Mouse (Mus musculus): ENCODE results near the gene Wdr83os. TPM values are rescaled to one million over a fixed set of nuclear protein-coding genes. Genes with fewer than 3 reads are reported as not detected.
A peak's percentile ranks its signal among the peaks of the same experiment; 100 is the strongest.
"Not testable (repeated sequence)": the region's sequence is repeated elsewhere in the genome, so short reads cannot be mapped to it uniquely, and the experiment has no call there.

Wdr83os gene
- polyA plus RNA-seq, 1 experiment from 2014 or later, result 133 TPM

- H3K36me3 ChIP-seq (ENCODE audit: control insufficient read depth, insufficient read depth, low read length), result peaks cover 16% of the 10 kb centered on the region
- H3K4me1 ChIP-seq (ENCODE audit: control insufficient read depth, insufficient read depth, low read length), result no peaks in the 10 kb centered on the region
- H3K27ac ChIP-seq (ENCODE audit: low read length), result no peak overlapping the region
- WGBS, result 96% methylated on average over 7 of the region's 7 CpGs
- H3K9ac ChIP-seq (ENCODE audit: low read depth, low read length), result no peak overlapping the region
- no peaks in the 10 kb centered on the region for H3K9me3 ChIP-seq (replicated peaks; ENCODE audit: control insufficient read depth, low read length, poor library complexity, severe bottlenecking)
- H3K4me2 ChIP-seq (ENCODE audit: low read length), result no peak overlapping the region
- ATAC-seq, result no peak
- H3K27me3 ChIP-seq (ENCODE audit: control insufficient read depth, insufficient read depth, low read depth, low read length), result no peaks in the 10 kb centered on the region
- no peak overlapping the region for H3K4me3 ChIP-seq (ENCODE audit: low read depth, low read length)
Observed at GRCm38 (mm10) chr8:85095566-85095965, 15.0 kb downstream of the Wdr83os start.

- no peak overlapping the region for H3K4me3 ChIP-seq (ENCODE audit: low read depth, low read length)
- no peaks in the 10 kb centered on the region for H3K27me3 ChIP-seq (ENCODE audit: control insufficient read depth, insufficient read depth, low read depth, low read length)
- H3K4me2 ChIP-seq (ENCODE audit: low read length), result no peak overlapping the region
- H3K9me3 ChIP-seq (replicated peaks; ENCODE audit: control insufficient read depth, low read length, poor library complexity, severe bottlenecking), result no peaks in the 10 kb centered on the region
- H3K27ac ChIP-seq (ENCODE audit: low read length), result no peak overlapping the region
- no peaks in the 10 kb centered on the region for H3K4me1 ChIP-seq (ENCODE audit: control insufficient read depth, insufficient read depth, low read length)
- H3K9ac ChIP-seq (ENCODE audit: low read depth, low read length), result no peak overlapping the region
- no peak for ATAC-seq
- H3K36me3 ChIP-seq (ENCODE audit: control insufficient read depth, insufficient read depth, low read length), result peaks cover 16% of the 10 kb centered on the region
- WGBS, result 95% methylated on average over 16 of the region's 16 CpGs
Observed at GRCm38 (mm10) chr8:85096196-85096595, 15.7 kb downstream of the Wdr83os start.

GRCm38 (mm10) chr8:85096850-85097249, 16.3 kb downstream of the Wdr83os start:
- Histone ChIP-seq H3K27me3 (ENCODE audit: control insufficient read depth, insufficient read depth, low read depth, low read length) (no peaks in the 10 kb centered on the region), H3K9ac (ENCODE audit: low read depth, low read length) (no peak overlapping the region), H3K4me1 (ENCODE audit: control insufficient read depth, insufficient read depth, low read length) (no peaks in the 10 kb centered on the region), H3K4me2 (ENCODE audit: low read length) (no peak overlapping the region), H3K27ac (ENCODE audit: low read length) (no peak overlapping the region), H3K4me3 (ENCODE audit: low read depth, low read length) (no peak overlapping the region), H3K9me3 (replicated peaks; ENCODE audit: control insufficient read depth, low read length, poor library complexity, severe bottlenecking) (no peaks in the 10 kb centered on the region), H3K36me3 (ENCODE audit: control insufficient read depth, insufficient read depth, low read length) (peaks cover 16% of the 10 kb centered on the region)
- no peak for ATAC-seq
- 95% methylated on average over 4 of the region's 4 CpGs for whole genome bisulfite sequencing

GRCm38 (mm10) chr8:85100076-85100665, 19.6 kb downstream of the Wdr83os start:
- ATAC-seq, result no peak
- 85% methylated on average over 4 of the region's 4 CpGs for WGBS
- no peak overlapping the region for H3K27ac ChIP-seq (ENCODE audit: low read length)
- H3K4me3 ChIP-seq (ENCODE audit: low read depth, low read length), result no peak overlapping the region
- H3K4me1 ChIP-seq (ENCODE audit: control insufficient read depth, insufficient read depth, low read length), result no peaks in the 10 kb centered on the region
- no peak overlapping the region for H3K9ac ChIP-seq (ENCODE audit: low read depth, low read length)
- no peak overlapping the region for H3K4me2 ChIP-seq (ENCODE audit: low read length)
- no peaks in the 10 kb centered on the region for H3K27me3 ChIP-seq (ENCODE audit: control insufficient read depth, insufficient read depth, low read depth, low read length)
- H3K9me3 ChIP-seq (replicated peaks; ENCODE audit: control insufficient read depth, low read length, poor library complexity, severe bottlenecking), result no peaks in the 10 kb centered on the region
- peaks cover 16% of the 10 kb centered on the region for H3K36me3 ChIP-seq (ENCODE audit: control insufficient read depth, insufficient read depth, low read length)

DNA sequence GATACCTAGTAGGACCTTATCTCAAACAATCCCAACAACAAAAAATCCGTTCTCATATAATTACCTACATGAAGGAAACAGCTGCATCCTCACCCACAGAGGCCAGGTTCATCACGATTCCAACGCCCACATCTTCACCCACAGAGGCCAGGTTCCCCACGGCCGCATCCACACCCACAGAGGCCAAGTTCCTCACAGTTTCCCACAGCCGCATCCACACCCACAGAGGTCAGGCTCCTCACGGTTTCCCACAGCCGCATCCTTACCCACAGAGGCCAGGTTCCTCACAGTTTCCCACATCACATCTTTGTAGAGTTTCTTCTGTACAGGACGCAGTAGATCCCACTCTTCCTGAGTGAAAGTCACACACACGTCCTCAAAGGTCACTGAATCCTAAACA, 32.7 kb downstream of the Wdr83os start:
- no peak for ATAC-seq
- no peak overlapping the region for H3K4me2 ChIP-seq (ENCODE audit: low read length)
- WGBS, result 96% methylated on average over 10 of the region's 10 CpGs

DNA sequence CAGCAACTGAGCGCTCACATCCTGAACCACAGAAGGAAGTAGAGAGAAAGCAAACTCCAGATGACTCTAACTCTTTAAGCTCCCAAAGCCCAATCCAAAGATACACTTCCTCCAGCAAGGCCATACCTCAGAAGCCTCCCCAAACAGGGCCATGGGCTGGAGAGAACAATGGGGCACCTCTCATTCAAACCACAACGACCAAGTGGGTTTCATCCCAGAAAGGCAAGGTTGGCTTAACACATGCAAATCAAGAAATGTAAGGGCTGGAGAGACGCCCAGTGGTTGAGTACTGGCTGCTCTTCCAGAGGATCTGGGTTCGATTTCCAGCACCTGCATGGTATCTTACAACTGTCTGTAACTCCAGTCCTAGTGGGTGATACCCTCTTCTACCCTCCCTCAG, 35.0 kb downstream of the Wdr83os start:
- Histone ChIP-seq H3K9ac (ENCODE audit: low read depth, low read length) (no peak overlapping the region), H3K4me1 (ENCODE audit: control insufficient read depth, insufficient read depth, low read length) (no peaks in the 10 kb centered on the region), H3K9me3 (replicated peaks; ENCODE audit: control insufficient read depth, low read length, poor library complexity, severe bottlenecking) (peaks cover 3% of the 10 kb centered on the region; the same call in 1 of the 2 replicates), H3K4me3 (ENCODE audit: low read depth, low read length) (no peak overlapping the region), H3K36me3 (ENCODE audit: control insufficient read depth, insufficient read depth, low read length) (peaks cover 12% of the 10 kb centered on the region), H3K27ac (ENCODE audit: low read length) (no peak overlapping the region), H3K27me3 (ENCODE audit: control insufficient read depth, insufficient read depth, low read depth, low read length) (no peaks in the 10 kb centered on the region), H3K4me2 (ENCODE audit: low read length) (no peak overlapping the region)
- no peak for ATAC-seq
- WGBS, result 78% methylated on average over 4 of the region's 4 CpGs

More for the DNA sequence above, 32.7 kb downstream of the Wdr83os start:
- H3K4me3 ChIP-seq (ENCODE audit: low read depth, low read length), result no peak overlapping the region
- no peaks in the 10 kb centered on the region for H3K27me3 ChIP-seq (ENCODE audit: control insufficient read depth, insufficient read depth, low read depth, low read length)
- no peak overlapping the region for H3K27ac ChIP-seq (ENCODE audit: low read length)
- H3K9ac ChIP-seq (ENCODE audit: low read depth, low read length), result no peak overlapping the region
- peaks cover 3% of the 10 kb centered on the region; the same call in 1 of the 2 replicates for H3K9me3 ChIP-seq (replicated peaks; ENCODE audit: control insufficient read depth, low read length, poor library complexity, severe bottlenecking)
- no peaks in the 10 kb centered on the region for H3K4me1 ChIP-seq (ENCODE audit: control insufficient read depth, insufficient read depth, low read length)
- H3K36me3 ChIP-seq (ENCODE audit: control insufficient read depth, insufficient read depth, low read length), result peaks cover 30% of the 10 kb centered on the region

DNA sequence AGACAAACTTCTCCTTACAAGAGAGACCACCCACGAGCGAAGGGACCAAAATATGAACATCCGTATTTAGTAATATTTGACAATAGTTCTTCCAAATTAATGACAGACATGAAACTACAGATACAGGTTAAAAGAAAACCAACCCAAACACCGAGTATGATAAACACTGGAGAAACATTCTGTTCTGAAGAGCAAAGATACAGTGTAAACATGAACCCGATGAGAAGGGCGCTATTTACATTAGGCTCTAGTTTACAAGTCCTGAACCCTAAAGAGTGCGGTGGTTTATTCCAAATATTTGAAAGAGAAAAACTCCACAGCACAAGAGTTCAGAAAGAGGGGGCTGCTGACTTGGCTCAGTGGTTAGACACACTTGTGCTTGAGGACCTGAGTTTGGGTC, 36.4 kb downstream of the Wdr83os start:
- H3K36me3 ChIP-seq (ENCODE audit: control insufficient read depth, insufficient read depth, low read length), result peaks cover 4% of the 10 kb centered on the region; the same call in 1 of the 2 replicates
- no peak overlapping the region for H3K4me2 ChIP-seq (ENCODE audit: low read length)
- no peak overlapping the region for H3K9ac ChIP-seq (ENCODE audit: low read depth, low read length)
- peaks cover under 1% of the 10 kb centered on the region; the same call in 1 of the 2 replicates for H3K9me3 ChIP-seq (replicated peaks; ENCODE audit: control insufficient read depth, low read length, poor library complexity, severe bottlenecking)
- no peaks in the 10 kb centered on the region for H3K27me3 ChIP-seq (ENCODE audit: control insufficient read depth, insufficient read depth, low read depth, low read length)
- H3K4me3 ChIP-seq (ENCODE audit: low read depth, low read length), result no peak overlapping the region
- H3K27ac ChIP-seq (ENCODE audit: low read length), result no peak overlapping the region
- no peaks in the 10 kb centered on the region for H3K4me1 ChIP-seq (ENCODE audit: control insufficient read depth, insufficient read depth, low read length)
- 92% methylated on average over 7 of the region's 7 CpGs for WGBS
- no peak for ATAC-seq

GRCm38 (mm10) chr8:85119052-85119981, 38.8 kb downstream of the Wdr83os start:
- 8% methylated on average over 37 of the region's 37 CpGs for WGBS
- Histone ChIP-seq H3K27me3 (ENCODE audit: control insufficient read depth, insufficient read depth, low read depth, low read length) (no peaks in the 10 kb centered on the region; the same call in 1 of the 2 replicates), H3K4me1 (ENCODE audit: control insufficient read depth, insufficient read depth, low read length) (no peaks in the 10 kb centered on the region), H3K4me3 (ENCODE audit: low read depth, low read length) (peak overlapping the region; percentile 60), H3K36me3 (ENCODE audit: control insufficient read depth, insufficient read depth, low read length) (no peaks in the 10 kb centered on the region), H3K9me3 (replicated peaks; ENCODE audit: control insufficient read depth, low read length, poor library complexity, severe bottlenecking) (no peaks in the 10 kb centered on the region), H3K27ac (ENCODE audit: low read length) (peak overlapping the region; percentile 62), H3K4me2 (ENCODE audit: low read length) (peak overlapping the region; percentile 74), H3K9ac (ENCODE audit: low read depth, low read length) (peak overlapping the region; percentile 71)
- ATAC-seq, result peak; percentile 96

DNA sequence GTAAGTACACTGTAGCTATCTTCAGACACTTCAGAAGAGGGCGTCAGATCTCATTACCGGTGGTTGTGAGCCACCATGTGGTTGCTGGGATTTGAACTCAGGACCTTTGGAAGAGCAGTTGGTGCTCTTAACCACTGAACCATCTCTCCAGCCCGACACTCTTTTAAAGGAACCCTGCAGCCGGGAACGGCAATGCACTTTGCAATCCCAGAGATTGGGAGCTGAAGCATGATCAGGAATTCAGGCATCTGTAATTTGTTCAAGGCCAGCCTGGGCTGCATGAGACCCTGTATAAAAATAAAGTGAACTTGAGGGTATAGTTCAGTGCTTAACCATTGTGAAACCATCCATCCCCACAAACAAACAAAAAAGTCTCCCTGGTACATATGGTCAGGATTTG, 39.7 kb downstream of the Wdr83os start:
- peak; percentile 55; the same call in 1 of the 2 replicates for ATAC-seq
- not testable (repeated sequence) for H3K4me3 ChIP-seq (ENCODE audit: low read depth, low read length); H3K27ac ChIP-seq (ENCODE audit: low read length); H3K4me1 ChIP-seq (ENCODE audit: control insufficient read depth, insufficient read depth, low read length); H3K4me2 ChIP-seq (ENCODE audit: low read length); H3K27me3 ChIP-seq (ENCODE audit: control insufficient read depth, insufficient read depth, low read depth, low read length); H3K9ac ChIP-seq (ENCODE audit: low read depth, low read length); H3K9me3 ChIP-seq (replicated peaks; ENCODE audit: control insufficient read depth, low read length, poor library complexity, severe bottlenecking); H3K36me3 ChIP-seq (ENCODE audit: control insufficient read depth, insufficient read depth, low read length)
- WGBS, result 79% methylated on average over 5 of the region's 5 CpGs
